Mouse (Mus musculus) macrophage (primary cell): ENCODE results near the gene Phldb1. TPM values are rescaled to one million over a fixed set of nuclear protein-coding genes. Genes with fewer than 3 reads are reported as not detected.

ENCODE experiments used
- H3K27ac ChIP-seq: fragments of 350-480 bp; formaldehyde crosslinking; 2 replicates; pipeline ENCODE4 v1.9.0; 2021
- H3K36me3 ChIP-seq: fragments of 350-480 bp; formaldehyde crosslinking; 2 replicates; pipeline ENCODE4 v1.9.0; 2021; ENCODE audit errors: inconsistent target
- H3K4me3 ChIP-seq: fragments of 350-480 bp; formaldehyde crosslinking; 2 replicates; pipeline ENCODE4 v1.9.0; 2021; ENCODE audit errors: inconsistent target
- H3K79me2 ChIP-seq: fragments of 350-480 bp; formaldehyde crosslinking; 2 replicates; pipeline ENCODE4 v1.9.0; 2021; ENCODE audit errors: inconsistent target
- WGBS: methylation state at CpG from one replicate; pipeline ENCODE4 v1.1.7; 2026; ENCODE audit warnings: inconsistent platforms; ENCODE audit not compliant: missing documents; 5-methylcytosine and 5-hydroxymethylcytosine counted together
- polyA plus RNA-seq: library from polyadenylated mRNA; stranded (reverse); fragments of 250-400 nt; gene quantifications from 3 replicates; pipeline ENCODE4 v1.2.4, GENCODE M21; 2018; ENCODE audit warnings: inconsistent platforms

Gene Phldb1
- polyA plus RNA-seq, 1 experiment from 2014 or later, result 2.4 TPM

DNA sequence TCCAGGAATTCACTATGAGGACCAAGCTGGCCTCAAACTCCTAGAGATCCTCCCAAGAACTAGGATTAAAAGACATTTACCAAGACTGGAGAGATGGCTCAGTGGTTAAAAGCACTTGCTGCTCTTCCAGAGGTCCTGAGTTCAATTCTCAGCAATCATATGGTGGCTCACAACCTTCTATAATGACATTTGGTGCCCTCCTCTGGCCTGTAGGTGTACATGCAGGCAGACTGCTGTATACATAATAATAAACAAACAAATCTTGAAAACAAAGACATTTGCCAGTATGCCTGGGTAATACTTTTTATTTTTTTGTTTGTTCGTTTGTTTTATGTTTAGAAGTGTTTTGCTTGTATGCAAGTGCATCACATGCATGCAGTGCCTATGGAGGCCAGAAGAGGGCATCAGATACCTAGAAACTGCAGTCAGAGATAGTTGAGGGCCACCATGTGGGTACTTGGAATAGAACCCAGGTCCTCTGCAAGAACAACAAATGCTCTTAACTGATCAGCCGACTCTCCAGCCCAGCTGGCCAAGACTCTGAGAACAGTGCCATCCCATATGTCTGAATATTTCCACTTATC, 56.6 kb downstream of the Phldb1 start:
- Histone ChIP-seq H3K27ac (no peak overlapping the region), H3K79me2 (no peaks in the 10 kb centered on the region), H3K4me3 (no peak overlapping the region), H3K36me3 (no peaks in the 10 kb centered on the region)
- WGBS, result 96% methylated on average over 2 of the region's 2 CpGs

DNA sequence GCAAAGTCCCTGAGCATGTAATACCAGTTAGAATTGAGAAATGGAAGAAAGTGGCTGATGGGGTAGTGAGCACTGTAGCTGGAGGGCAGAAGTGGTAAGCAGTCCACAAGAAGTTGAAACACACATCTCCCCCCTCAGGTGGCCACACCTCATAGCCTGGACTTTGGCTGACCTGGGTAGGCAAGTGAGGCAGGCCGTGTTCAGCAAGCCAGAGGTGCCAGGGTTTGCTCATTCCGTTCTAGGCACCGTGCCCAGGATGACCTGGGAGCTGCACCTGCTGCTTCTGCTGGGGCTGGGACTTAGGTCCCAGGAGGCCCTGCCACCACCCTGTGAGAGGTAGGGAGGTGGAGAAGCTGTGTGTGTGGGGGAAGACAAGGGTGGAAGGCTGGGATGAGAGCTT, 62.0 kb downstream of the Phldb1 start, which contains the start of gene Treh:
Treh (plus strand) TSS at position 229 of the 400 bp plus-strand sequence.
- WGBS, result 85% methylated on average over 3 of the region's 3 CpGs
- H3K4me3 ChIP-seq, result no peak within 1 kb of the TSS
- no peaks in the 10 kb centered on the region for H3K79me2 ChIP-seq
- H3K36me3 ChIP-seq, result no peaks in the 10 kb centered on the region
- H3K27ac ChIP-seq, result no peak within 1 kb of the TSS

DNA sequence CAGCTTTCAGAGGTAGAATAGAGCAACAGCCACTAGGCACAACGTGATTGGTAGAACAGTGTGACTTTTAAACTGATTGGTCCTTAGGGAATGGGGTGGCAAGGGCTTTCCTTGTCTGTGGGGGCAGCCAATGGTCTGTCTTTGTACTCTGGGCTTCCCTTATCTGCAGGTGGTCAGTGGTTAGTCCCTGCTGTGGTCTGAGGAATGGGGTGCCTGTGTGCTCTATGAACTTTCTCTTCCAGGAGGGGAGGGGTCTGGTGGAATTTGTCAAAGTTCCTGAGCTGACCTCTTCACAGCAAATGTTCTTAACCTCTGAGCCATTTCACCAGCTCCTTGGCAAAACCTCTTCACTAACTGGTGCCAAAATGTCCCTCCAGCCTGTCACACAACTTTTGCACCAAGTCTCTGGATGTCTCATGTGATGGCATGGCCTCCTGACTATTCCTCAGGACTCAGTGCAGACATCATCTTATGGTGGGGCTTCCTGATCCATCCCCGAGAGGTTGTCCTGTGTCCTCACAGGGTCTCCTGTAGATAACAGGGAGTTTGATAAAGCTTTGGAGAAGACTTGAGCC, 62.6 kb downstream of the Phldb1 start:
- H3K27ac ChIP-seq, result no peak overlapping the region
- WGBS, result 74% methylated on average over 2 of the region's 2 CpGs
- no peak overlapping the region for H3K4me3 ChIP-seq
- no peaks in the 10 kb centered on the region for H3K36me3 ChIP-seq
- no peaks in the 10 kb centered on the region for H3K79me2 ChIP-seq

DNA sequence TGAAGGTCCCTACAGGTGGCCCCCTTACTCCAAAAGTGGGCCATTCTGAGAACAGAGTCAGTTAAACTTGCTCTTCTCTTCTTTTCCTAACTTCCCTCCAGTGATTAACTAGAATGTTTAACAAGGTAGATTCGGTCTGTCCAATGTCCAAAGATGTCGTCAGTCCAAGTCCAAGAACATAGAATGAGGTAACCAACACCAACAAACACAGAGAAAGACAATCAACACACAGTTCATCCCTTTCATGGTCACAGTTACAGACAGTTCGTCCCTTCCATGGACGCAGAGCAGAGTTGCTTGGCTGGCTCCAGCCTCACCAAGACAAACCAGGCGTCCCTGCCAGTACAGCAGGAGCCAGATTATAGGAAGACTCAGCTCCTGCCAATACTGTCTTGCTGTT, 63.6 kb downstream of the Phldb1 start:
- H3K79me2 ChIP-seq, result no peaks in the 10 kb centered on the region
- no peak overlapping the region for H3K4me3 ChIP-seq
- no peak overlapping the region for H3K27ac ChIP-seq
- H3K36me3 ChIP-seq, result no peaks in the 10 kb centered on the region
- 94% methylated on average over 5 of the region's 5 CpGs for WGBS

DNA sequence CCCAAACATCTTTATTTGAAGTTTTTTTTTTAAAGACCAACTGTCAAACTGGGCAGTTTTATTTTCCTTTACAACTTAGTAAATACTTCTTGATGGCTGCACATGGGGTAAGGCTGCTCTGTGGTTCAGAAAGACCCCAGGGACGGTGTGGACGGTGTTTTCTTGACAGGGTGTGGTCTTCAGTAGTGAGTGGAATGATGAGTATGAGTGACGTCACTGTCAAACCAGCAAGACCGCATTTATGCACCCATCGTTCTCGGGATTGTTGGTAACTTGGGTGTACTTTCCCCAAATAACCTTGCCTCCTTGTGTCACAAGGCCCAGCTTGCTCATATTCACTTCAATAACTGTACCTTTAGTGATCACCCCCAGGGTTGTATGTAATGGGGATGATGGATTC, 71.3 kb downstream of the Phldb1 start:
- WGBS, result 90% methylated on average over 6 of the region's 6 CpGs

DNA sequence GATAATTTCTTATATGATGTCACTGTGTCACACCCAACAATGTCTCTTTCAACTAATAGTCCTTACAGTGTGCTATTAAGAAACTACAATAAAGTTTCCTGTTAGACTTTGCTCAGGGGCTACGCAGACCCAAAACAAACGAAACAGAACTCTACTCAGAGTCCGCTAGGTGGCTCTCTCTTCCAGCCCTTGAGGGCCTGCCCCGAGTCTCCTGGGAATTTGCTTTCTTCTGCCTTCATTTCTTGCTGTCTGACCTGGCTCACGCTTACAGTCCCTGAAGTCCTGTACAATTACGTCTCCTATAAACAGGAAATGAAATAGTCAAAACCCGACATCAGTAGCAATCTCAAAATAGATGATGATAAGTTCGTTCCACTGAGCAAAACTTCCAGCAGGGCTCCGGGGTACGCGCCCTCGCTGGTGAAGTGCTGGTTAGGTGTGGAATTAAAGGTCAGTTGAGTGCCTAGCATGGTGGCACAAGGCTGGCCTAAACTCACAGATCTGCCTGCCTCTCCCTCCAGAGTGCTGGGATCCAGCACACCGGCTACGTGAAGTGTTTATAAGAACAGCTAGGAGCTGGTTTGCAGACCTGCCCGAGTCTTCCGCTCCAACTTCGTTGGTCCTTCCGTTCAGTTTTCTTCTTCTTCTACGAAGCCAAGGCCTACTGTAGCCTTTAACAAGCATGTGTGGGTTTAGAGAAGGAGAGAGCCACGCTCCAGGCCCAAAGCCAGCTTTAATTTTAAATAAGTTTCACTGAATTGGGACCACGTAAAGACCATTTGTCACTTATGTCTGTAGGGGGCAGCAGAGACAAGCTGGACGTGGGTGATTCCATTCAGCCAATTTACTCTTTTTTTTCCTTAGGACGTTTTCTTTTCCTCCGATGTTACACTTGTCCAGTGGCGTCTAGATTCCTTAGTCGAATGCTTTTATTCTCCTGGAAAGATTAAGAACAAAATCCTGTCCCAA, 79.6 kb downstream of the Phldb1 start:
- 31% methylated on average over 25 of the region's 26 CpGs for WGBS
- H3K36me3 ChIP-seq, result no peaks in the 10 kb centered on the region
- no peak overlapping the region for H3K27ac ChIP-seq
- no peak overlapping the region for H3K4me3 ChIP-seq
- H3K79me2 ChIP-seq, result no peaks in the 10 kb centered on the region

More for the DNA sequence above, 71.3 kb downstream of the Phldb1 start:
- Histone ChIP-seq H3K27ac (no peak overlapping the region), H3K79me2 (no peaks in the 10 kb centered on the region), H3K36me3 (no peaks in the 10 kb centered on the region), H3K4me3 (no peak overlapping the region)

DNA sequence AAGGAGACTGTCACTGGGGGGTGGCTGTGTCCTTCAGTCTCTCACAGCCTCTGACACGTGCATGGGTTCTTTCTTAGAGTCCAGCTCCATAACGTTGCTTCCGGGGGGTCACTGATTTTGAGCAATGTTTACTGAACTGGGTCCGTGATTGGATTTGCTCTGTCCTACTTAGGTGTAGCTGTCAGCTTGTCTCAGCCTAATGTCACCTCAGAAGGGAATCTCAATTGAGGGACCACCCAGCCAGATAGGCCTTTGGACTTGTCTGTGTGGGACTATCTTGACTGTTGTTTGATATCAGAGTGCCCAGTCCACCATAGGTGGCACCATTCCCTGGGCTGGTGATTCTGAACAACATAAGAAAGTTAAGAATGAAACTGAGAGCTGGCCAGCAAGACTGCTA, 81.1 kb downstream of the Phldb1 start:
- H3K79me2 ChIP-seq, result no peaks in the 10 kb centered on the region
- no peaks in the 10 kb centered on the region for H3K36me3 ChIP-seq
- no peak overlapping the region for H3K27ac ChIP-seq
- 94% methylated on average over 4 of the region's 4 CpGs for WGBS
- no peak overlapping the region for H3K4me3 ChIP-seq

DNA sequence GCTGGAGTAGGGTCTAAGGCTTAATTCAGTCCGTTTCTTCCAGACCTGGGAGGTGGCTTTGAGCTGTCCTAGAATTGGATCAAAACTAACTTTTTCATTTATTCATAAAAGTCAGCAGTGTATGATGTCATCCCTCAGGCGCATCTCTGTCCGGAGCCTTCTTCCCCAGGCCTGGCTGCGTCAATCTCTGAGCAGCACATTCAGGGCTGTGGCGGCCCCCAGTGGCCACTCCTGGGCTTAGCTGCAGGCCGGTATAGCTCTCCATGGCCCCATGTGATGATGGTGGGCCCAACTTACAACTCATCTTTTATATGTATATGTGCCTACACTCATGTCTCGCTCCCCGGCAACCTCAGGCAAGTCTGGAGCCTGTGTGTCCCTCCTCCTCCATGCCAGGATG, 83.0 kb downstream of the Phldb1 start:
- WGBS, result 15% methylated on average over 8 of the region's 8 CpGs
- Histone ChIP-seq H3K36me3 (no peaks in the 10 kb centered on the region), H3K27ac (no peak overlapping the region), H3K79me2 (no peaks in the 10 kb centered on the region), H3K4me3 (no peak overlapping the region)

DNA sequence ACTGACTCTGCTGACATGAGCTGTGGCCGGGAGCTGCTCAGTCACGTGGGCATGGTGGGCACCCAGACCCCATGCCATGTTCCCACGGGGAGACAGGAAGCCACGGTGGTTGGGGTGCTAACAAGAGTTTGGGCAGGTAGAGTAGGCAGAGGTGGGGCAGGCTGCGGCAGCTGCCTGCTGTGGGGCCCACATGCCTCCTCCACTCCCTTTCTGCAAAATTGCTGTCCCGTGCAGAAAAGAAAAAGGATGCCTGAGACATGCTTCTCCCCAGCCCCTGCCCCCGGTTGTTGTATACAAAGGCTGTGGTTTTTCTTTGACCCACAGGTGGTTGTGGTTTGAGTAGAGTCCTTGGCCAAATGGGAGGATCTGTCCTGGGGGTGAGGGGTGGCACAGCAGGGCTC, 86.1 kb downstream of the Phldb1 start:
- 32% methylated on average over 6 of the region's 7 CpGs for WGBS
- H3K27ac ChIP-seq, result no peak overlapping the region

DNA sequence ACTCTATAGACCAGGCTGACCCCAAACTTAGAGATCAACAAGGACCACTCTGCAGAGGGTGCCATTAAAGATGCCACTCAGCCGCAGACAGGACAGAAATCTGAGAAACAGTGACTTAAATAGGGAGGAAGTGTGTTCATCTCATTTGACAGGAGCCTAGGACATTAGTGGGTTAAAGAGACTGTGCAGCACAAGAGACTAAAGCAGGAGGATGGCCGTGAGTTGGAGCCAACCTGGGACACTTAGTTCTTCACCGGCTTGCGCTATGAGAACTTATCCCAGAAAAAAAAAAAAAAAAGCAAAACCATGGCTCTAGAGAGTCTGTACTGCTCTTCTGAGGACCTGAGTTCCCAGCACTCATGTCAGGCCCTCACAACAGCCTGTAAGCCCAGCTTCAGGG, 87.3 kb downstream of the Phldb1 start:
- 92% methylated on average over 4 of the region's 4 CpGs for WGBS
- Histone ChIP-seq H3K36me3 (no peaks in the 10 kb centered on the region), H3K4me3 (no peak overlapping the region), H3K79me2 (no peaks in the 10 kb centered on the region), H3K27ac (no peak overlapping the region)

More for the DNA sequence above, 86.1 kb downstream of the Phldb1 start:
- Histone ChIP-seq H3K36me3 (no peaks in the 10 kb centered on the region), H3K4me3 (no peak overlapping the region), H3K79me2 (no peaks in the 10 kb centered on the region)

DNA sequence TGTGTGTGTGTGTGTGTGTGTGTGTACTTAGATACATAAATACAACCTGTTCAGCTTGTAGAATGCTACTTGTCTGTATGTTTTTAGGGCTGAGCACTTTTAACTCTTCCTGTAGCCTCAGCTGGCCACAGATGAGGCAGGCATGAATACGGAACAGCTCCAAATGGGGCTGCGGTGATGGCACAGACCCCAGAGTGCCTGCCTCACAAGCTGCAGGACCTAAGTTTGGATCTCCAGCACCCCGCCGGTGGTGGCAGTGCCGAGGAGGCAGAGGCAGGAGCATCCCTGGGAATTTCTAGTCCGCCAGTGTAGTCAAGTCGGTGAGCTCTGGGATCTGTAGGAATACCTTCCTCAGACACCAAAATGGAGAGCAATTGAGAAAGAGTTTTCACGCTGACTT, 88.0 kb downstream of the Phldb1 start:
- WGBS, result 92% methylated on average over 8 of the region's 8 CpGs
- Histone ChIP-seq H3K27ac (no peak overlapping the region), H3K36me3 (no peaks in the 10 kb centered on the region), H3K79me2 (no peaks in the 10 kb centered on the region), H3K4me3 (no peak overlapping the region)

DNA sequence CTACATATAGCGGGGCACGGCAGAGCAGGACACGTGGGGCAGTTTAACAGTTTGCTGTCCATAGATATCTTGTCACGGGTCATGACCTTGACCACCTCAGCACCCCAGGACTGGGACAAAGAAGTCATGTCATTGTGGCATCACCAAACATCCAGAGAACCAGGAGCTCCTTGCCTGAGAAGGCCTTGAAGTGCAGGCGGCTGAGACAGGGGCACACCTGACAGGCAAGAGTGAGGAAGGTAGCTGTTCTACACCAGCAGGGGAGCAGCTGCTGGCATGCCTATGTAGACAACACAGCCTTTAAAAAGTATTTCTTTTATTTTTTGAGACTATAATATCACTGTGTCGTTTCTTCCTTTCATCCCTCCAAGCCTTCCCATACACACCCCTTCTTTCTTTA, 88.6 kb downstream of the Phldb1 start:
- no peaks in the 10 kb centered on the region for H3K79me2 ChIP-seq
- no peak overlapping the region for H3K4me3 ChIP-seq
- H3K36me3 ChIP-seq, result no peaks in the 10 kb centered on the region
- WGBS, result 47% methylated on average over 6 of the region's 6 CpGs
- H3K27ac ChIP-seq, result no peak overlapping the region

DNA sequence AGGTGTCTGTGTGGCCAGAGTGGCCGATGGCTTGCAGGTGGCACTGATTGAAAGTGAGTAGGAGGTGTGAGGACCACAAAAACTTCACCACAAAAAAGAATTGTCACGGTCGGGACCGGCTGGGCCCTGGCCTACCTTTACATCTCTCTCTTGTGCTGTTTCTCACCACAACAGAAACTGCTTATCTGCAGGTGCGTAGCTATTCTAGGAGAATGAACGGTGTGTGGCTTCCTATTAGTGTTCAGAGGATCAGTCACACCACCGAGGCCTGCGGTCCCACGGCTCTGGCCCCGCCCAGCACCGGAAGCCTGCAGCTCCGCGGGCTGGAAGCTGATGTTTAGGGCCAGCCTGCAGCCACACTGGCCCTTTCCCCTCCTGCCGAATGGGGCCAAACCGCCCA, 89.1 kb downstream of the Phldb1 start:
- H3K27ac ChIP-seq, result 0 out of 2 replicates have a peak overlapping the region, but pooled peaks have one; percentile 15
- WGBS, result 24% methylated on average over 15 of the region's 15 CpGs
- no peaks in the 10 kb centered on the region for H3K79me2 ChIP-seq
- H3K4me3 ChIP-seq, result no peak overlapping the region
- H3K36me3 ChIP-seq, result no peaks in the 10 kb centered on the region

DNA sequence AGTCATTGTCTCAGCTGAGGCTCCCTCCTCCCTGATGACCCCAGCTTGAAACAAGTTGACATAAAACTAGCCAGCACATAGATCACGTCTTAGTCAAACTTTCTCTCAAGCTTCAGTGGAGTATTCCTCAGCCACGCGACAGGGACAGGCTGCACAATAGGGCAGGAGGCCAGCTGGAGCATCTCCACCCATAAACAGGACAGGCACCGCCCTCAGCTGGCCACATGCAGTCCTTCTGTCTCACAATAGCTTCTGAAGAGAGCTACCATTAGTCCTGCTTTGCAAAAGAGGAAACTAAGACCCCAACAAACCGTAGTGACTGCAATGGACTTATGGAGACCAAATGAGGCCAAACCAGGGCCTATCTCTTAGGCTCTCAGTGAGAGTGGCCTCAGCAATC, 89.5 kb downstream of the Phldb1 start:
- Histone ChIP-seq H3K4me3 (no peak overlapping the region), H3K27ac (0 out of 2 replicates have a peak overlapping the region, but pooled peaks have one; percentile 15)
- WGBS, result 56% methylated on average over 5 of the region's 5 CpGs

DNA sequence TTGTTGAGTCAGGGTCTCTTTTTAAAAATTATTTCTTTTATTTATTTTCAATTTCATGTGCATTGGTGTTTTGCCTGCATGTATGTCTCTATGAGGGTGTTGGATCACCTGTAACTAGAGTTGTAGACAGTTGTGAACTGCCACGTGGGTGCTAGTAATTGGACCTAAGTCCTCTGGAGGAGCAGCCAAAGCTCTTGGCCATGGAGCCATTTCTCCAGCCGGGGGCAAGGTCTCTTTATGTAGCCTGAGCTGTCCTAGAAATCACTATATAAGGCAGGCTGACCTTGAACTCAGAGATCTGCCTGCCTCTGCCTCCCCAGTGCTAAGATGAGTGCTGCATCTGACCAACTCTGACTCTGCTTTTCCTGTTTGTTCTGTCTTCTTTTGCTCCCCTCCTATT, 90.8 kb downstream of the Phldb1 start:
- H3K36me3 ChIP-seq, result no peaks in the 10 kb centered on the region
- no peak overlapping the region for H3K27ac ChIP-seq
- 100% methylated on average over 2 of the region's 2 CpGs for WGBS
- H3K79me2 ChIP-seq, result no peaks in the 10 kb centered on the region
- no peak overlapping the region for H3K4me3 ChIP-seq

More for the DNA sequence above, 89.5 kb downstream of the Phldb1 start:
- Histone ChIP-seq H3K36me3 (no peaks in the 10 kb centered on the region), H3K79me2 (no peaks in the 10 kb centered on the region)
